Comparison of ENCODE assay signal across 24 mouse cellular contexts in genomic region chr7:28876099-28876498, GRCm38 (mm10). TPM values are rescaled to one million over a fixed set of nuclear protein-coding genes. Genes with fewer than 3 reads are reported as not detected.
A peak's percentile ranks its signal among the peaks of the same experiment; 100 is the strongest.
DNase-seq lines count a peak whose midpoint lies in the region; TF ChIP-seq lines count a peak whose summit lies in the region.
"Had no signal": no experiment of that assay in that cellular context is flagged by ENCODE, and none has a peak within 500 bp of the region (broad histone marks: within the 10 kb centered on the region; RNA-seq: fewer than 3 reads in every experiment).

No protein-coding gene starts in this region.

- no peaks in the 10 kb centered on the region for H3K27me3 ChIP-seq in myocyte (ENCODE audit: control insufficient read depth, insufficient read depth, insufficient read length)
- H3K27me3 ChIP-seq: embryonic facial prominence, embryonic 12.5 days; embryonic facial prominence, embryonic 15.5 days; heart, embryonic 12.5 days; heart, embryonic 15.5 days; Patski had no signal

- H3K4me3 ChIP-seq in myocyte: no peak overlapping the region
- H3K4me3 ChIP-seq: embryonic facial prominence, embryonic 12.5 days; embryonic facial prominence, embryonic 15.5 days; gastrocnemius, adult 2 months; heart, embryonic 12.5 days; heart, embryonic 15.5 days had no signal

- intact Hi-C loops in gastrocnemius, postnatal 14 days (cut with DNase I; ENCODE audit: low total_unique reads): no loop called here

- no peak overlapping the region for H3K4me2 ChIP-seq in myocyte (ENCODE audit: low read depth)
- H3K4me2 ChIP-seq: embryonic facial prominence, embryonic 12.5 days; embryonic facial prominence, embryonic 15.5 days; heart, embryonic 12.5 days; heart, embryonic 15.5 days; hindbrain, embryonic 14.5 days had no signal

- no peaks in the 10 kb centered on the region for H3K36me3 ChIP-seq in myocyte (ENCODE audit: control insufficient read depth, insufficient read depth)
- H3K36me3 ChIP-seq: embryonic facial prominence, embryonic 12.5 days; embryonic facial prominence, embryonic 15.5 days; heart, embryonic 12.5 days; heart, embryonic 15.5 days had no signal

- no peak overlapping the region for H3ac ChIP-seq in myocyte (ENCODE audit: control insufficient read depth, insufficient read length)

- TF ChIP-seq POLR2A in myocyte (IDR thresholded peaks at IDR 0.05; ENCODE audit: insufficient read length, low read depth): no peak

- H3K79me2 ChIP-seq in myocyte (ENCODE audit: control insufficient read depth, insufficient read depth): no peaks in the 10 kb centered on the region

- peak; percentile 71 to 79 for DNase-seq in adrenal gland, adult (ENCODE audit: inconsistent age in 2 of 2, low spot score in 1 of 2)
- DNase-seq in adrenal gland, adult 18-20 months (ENCODE audit: low spot score in 2 of 2): no peak
- DNase-seq in adrenal gland, postnatal 14 days: peak; percentile 62
- DNase-seq in adrenal gland, adult 8-10 months: no peak
- DNase-seq in ovary, adult 18-20 months (ENCODE audit: low spot score): peak; percentile 52
- no peak for DNase-seq in ovary, postnatal 14 days (ENCODE audit: low spot score)
- no peak for DNase-seq in gastrocnemius, postnatal 14 days
- DNase-seq: cerebellum, adult 18-20 months; cerebellum, adult 9-10 months; cerebellum, postnatal 14 days; forebrain, postnatal 0 days; gastrocnemius, adult 2 months; gastrocnemius, postnatal 25 days; heart, adult 18-20 months; heart, postnatal 10 days; heart, postnatal 36 days had no signal

TF ChIP-seq in myocyte, 11 proteins besides CTCF, POLR2A, EP300 and RAD21:
- no peak for TF ChIP-seq E2F4 (IDR thresholded peaks at IDR 0.05; ENCODE audit: insufficient read depth)
- peak in 2 of 3 experiments; percentile 47 to 55 for TF ChIP-seq MYOD1 (IDR thresholded peaks at IDR 0.05; ENCODE audit: control insufficient read depth in 1 of 3, insufficient read length in 2 of 3, low read depth in 2 of 3)
- peak in 2 of 3 experiments; percentile 10 to 45 for TF ChIP-seq MYOG (IDR thresholded peaks at IDR 0.05; ENCODE audit: control insufficient read depth in 1 of 3, insufficient read depth in 1 of 3, insufficient read length in 2 of 3, low read depth in 2 of 3)

RNA-seq across cellular contexts. Expression of gene Capn12, which starts 5.1 kb away (rescaled TPM):
- total RNA-seq in adrenal gland, adult 18-20 months (2021): under 1 TPM; 0.16 to 0.17 TPM
- 0.19 and 0.60 TPM in 2 replicates for total RNA-seq in adrenal gland, postnatal 14 days (2021)
- under 1 TPM in 3 of 4 experiments, not detected in 1; 0.12 to 0.16 (median 0.15) TPM for total RNA-seq in adrenal gland, adult 8-10 months (2022)
- 0.24 TPM for polyA plus RNA-seq in myocyte (2012; fragmentation: generic; extraction: Trizol)
- under 1 TPM; 0.10 to 0.13 TPM for total RNA-seq in gastrocnemius, postnatal 14 days (2021)
- total RNA-seq: forebrain, postnatal 0 days; hindbrain, postnatal 0 days had no signal

RNA-seq across cellular contexts. Expression of gene Lgals7, which starts 12.4 kb away (rescaled TPM):
- total RNA-seq in adrenal gland, adult 18-20 months (2021): under 1 TPM in 1 of 2 experiments, not detected in 1; 0.54 TPM
- 1.1 TPM in 1 of 2 replicates, not detected in the other for total RNA-seq in adrenal gland, postnatal 14 days (2021)
- total RNA-seq in adrenal gland, adult 8-10 months (2022): 1 to 10 TPM in 1 of 4 experiments, not detected in 3; 1.2 TPM
- 0.50 TPM for polyA plus RNA-seq in myocyte (2012; fragmentation: generic; extraction: Trizol)
- total RNA-seq in gastrocnemius, postnatal 14 days (2021): not detected
- total RNA-seq: gastrocnemius, adult 2 months; gastrocnemius, postnatal 25 days had no signal

RNA-seq across cellular contexts. Expression of gene Lgals4, which starts 42.4 kb away (rescaled TPM):
- 10 to 100 TPM; 10.3 to 14.0 TPM for total RNA-seq in adrenal gland, adult 18-20 months (2021)
- 18.7 and 32.4 TPM in 2 replicates for total RNA-seq in adrenal gland, postnatal 14 days (2021)
- total RNA-seq in adrenal gland, adult 8-10 months (2022): 10 to 100 TPM in 2 of 4 experiments, 1 to 10 TPM in 2; 6.6 to 34.6 (median 18.8) TPM
- polyA plus RNA-seq in myocyte (2012; fragmentation: generic; extraction: Trizol): 3.0 TPM
- total RNA-seq in gastrocnemius, postnatal 14 days (2021): 1 to 10 TPM; 2.0 to 4.4 TPM

RNA-seq across cellular contexts. Expression of gene Ech1, which starts 51.1 kb away (rescaled TPM):
- total RNA-seq in adrenal gland, adult 18-20 months (2021): 100 to 1,000 TPM; 474 to 780 TPM
- total RNA-seq in adrenal gland, postnatal 14 days (2021): 1,138 and 1,196 TPM in 2 replicates
- 100 to 1,000 TPM; 402 to 476 (median 431) TPM for total RNA-seq in adrenal gland, adult 8-10 months (2022)
- 132 TPM for polyA plus RNA-seq in myocyte (2012; fragmentation: generic; extraction: Trizol)
- 100 to 1,000 TPM; 198 to 334 TPM for total RNA-seq in gastrocnemius, postnatal 14 days (2021)

Comparison
In these comparisons a context has a peak if more than half of its experiments do, and no peak if none do; other contexts are left out.
1. DNase-seq: peak in adrenal gland, adult (2 of 2), adrenal gland, postnatal 14 days (single experiment) and ovary, adult 18-20 months (single experiment); none in adrenal gland, adult 18-20 months (0 of 2), adrenal gland, adult 8-10 months (single experiment), ovary, postnatal 14 days (single experiment) and gastrocnemius, postnatal 14 days (single experiment).